Mouse (Mus musculus): Measurements from ENCODE around the gene Lrrc8b. TPM values are rescaled to one million over a fixed set of nuclear protein-coding genes. Genes with fewer than 3 reads are reported as not detected.

Gene Lrrc8b
- total and polyA plus RNA-seq, 3 experiments, result 7.4 to 14.0 TPM; not detected in 1

GRCm38 (mm10) chr5:105464671-105465070, 49.1 kb downstream of the Lrrc8b start:
- no peaks in the 10 kb centered on the region for H3K36me3 ChIP-seq (ENCODE audit: control insufficient read depth in 1 of 2, insufficient read depth in 2 of 2, low read length in 2 of 2)
- H3K4me3 ChIP-seq (ENCODE audit: control insufficient read depth in 1 of 2, insufficient read depth in 1 of 2, low read depth in 2 of 2, low read length in 2 of 2), result no peak overlapping the region
- no peak for DNase-seq (ENCODE audit: low read depth, low spot score)
- H3K9me3 ChIP-seq (replicated peaks; ENCODE audit: insufficient read depth, low read length), result no peaks in the 10 kb centered on the region
- no peaks in the 10 kb centered on the region for H3K27me3 ChIP-seq (ENCODE audit: control insufficient read depth in 1 of 2, insufficient read depth in 2 of 2, low read length in 2 of 2)
- no peak overlapping the region for H3K27ac ChIP-seq (ENCODE audit: control insufficient read depth, low read depth, low read length)
- no peak for TF ChIP-seq TAL1 (IDR thresholded peaks at IDR 0.05; ENCODE audit: low read length)
- TF ChIP-seq MYB (IDR thresholded peaks at IDR 0.05; ENCODE audit: low read depth, low read length), result no peak
- no peak for TF ChIP-seq UBTF (IDR thresholded peaks at IDR 0.05; ENCODE audit: borderline replicate concordance, insufficient read depth, low read depth, low read length)
- TF ChIP-seq TBP (IDR thresholded peaks at IDR 0.05; ENCODE audit: low read depth, low read length), result no peak
- TF ChIP-seq GABPA (IDR thresholded peaks at IDR 0.05; ENCODE audit: low read depth, low read length), result no peak
- no peak for TF ChIP-seq KAT2A (conservative IDR thresholded peaks at IDR 0.05; ENCODE audit: low read depth, low read length)
- TF ChIP-seq ZKSCAN1 (IDR thresholded peaks at IDR 0.05; ENCODE audit: low read depth, low read length), result no peak
- no peak for TF ChIP-seq E2F4 (IDR thresholded peaks at IDR 0.05; ENCODE audit: borderline replicate concordance, low read depth, low read length)
- no peaks in the 10 kb centered on the region for H3K79me2 ChIP-seq (ENCODE audit: control insufficient read depth, insufficient read depth, low read length, poor library complexity)
- no peaks in the 10 kb centered on the region for H3K4me1 ChIP-seq (ENCODE audit: control insufficient read depth in 1 of 2, insufficient read depth in 2 of 2, low read length in 2 of 2)
- no peak overlapping the region for H3K9ac ChIP-seq (ENCODE audit: control insufficient read depth, low read depth, low read length, poor library complexity, severe bottlenecking)

GRCm38 (mm10) chr5:105465550-105465949, 50.0 kb downstream of the Lrrc8b start:
- TF ChIP-seq MXI1 (IDR thresholded peaks at IDR 0.05; ENCODE audit: low read depth, low read length) (no peak), USF1 (IDR thresholded peaks at IDR 0.05; ENCODE audit: low read depth, low read length) (no peak), MEF2A (IDR thresholded peaks at IDR 0.05; ENCODE audit: extremely low read depth, insufficient replicate concordance, low read depth, low read length, poor library complexity, severe bottlenecking) (no peak)
- H3K36me3 ChIP-seq (ENCODE audit: control insufficient read depth in 1 of 2, insufficient read depth in 2 of 2, low read length in 2 of 2), result no peaks in the 10 kb centered on the region
- no peak for DNase-seq (ENCODE audit: low read depth, low spot score)

DNA sequence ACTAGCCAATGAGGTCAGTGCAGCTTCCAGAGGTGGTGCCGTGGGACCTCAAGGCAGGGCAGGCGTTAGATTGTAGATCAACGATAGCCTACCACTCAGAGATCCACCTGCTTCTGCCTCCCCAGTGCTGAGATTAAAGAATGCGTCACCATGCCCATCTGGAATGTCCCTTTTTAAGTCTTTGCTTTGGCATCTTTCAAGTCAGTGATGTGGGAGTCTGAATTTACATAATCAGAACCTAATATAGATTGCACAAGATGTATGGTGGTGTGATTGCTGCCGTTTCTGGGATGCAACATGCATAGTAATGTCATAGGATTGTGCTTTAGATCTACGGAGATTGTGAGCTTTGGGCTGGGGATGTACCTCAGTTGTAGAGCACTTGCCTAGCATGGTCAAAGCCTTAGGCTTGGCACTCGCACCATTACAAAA, 50.9 kb downstream of the Lrrc8b start:
- TF ChIP-seq POLR2AphosphoS2 (IDR thresholded peaks at IDR 0.05; ENCODE audit: low read length) (no peak), MYC (IDR thresholded peaks at IDR 0.05; ENCODE audit: low read depth, low read length) (no peak), MAX (IDR thresholded peaks at IDR 0.05; ENCODE audit: low read length) (no peak), TAL1 (IDR thresholded peaks at IDR 0.05; ENCODE audit: low read length) (no peak), ZNF384 (IDR thresholded peaks at IDR 0.05; ENCODE audit: low read depth, low read length) (no peak), NELFE (IDR thresholded peaks at IDR 0.05; ENCODE audit: low read depth, low read length) (no peak), POLR2AphosphoS5 (IDR thresholded peaks at IDR 0.05; ENCODE audit: borderline replicate concordance, low read depth, low read length) (no peak), KAT2A (conservative IDR thresholded peaks at IDR 0.05; ENCODE audit: low read depth, low read length) (no peak), GATA1 (IDR thresholded peaks at IDR 0.05; ENCODE audit: low read depth, low read length) (no peak), MAFK (IDR thresholded peaks at IDR 0.05; ENCODE audit: borderline replicate concordance, low read depth, low read length) (no peak)
- H3K79me2 ChIP-seq (ENCODE audit: control insufficient read depth, insufficient read depth, low read length, poor library complexity), result no peaks in the 10 kb centered on the region
- H3K36me3 ChIP-seq (ENCODE audit: control insufficient read depth in 1 of 2, insufficient read depth in 2 of 2, low read length in 2 of 2), result no peaks in the 10 kb centered on the region
- H3K27ac ChIP-seq (ENCODE audit: control insufficient read depth, low read depth, low read length), result no peak overlapping the region
- no peaks in the 10 kb centered on the region for H3K27me3 ChIP-seq (ENCODE audit: control insufficient read depth in 1 of 2, insufficient read depth in 2 of 2, low read length in 2 of 2)
- H3K4me3 ChIP-seq (ENCODE audit: control insufficient read depth in 1 of 2, insufficient read depth in 1 of 2, low read depth in 2 of 2, low read length in 2 of 2), result no peak overlapping the region
- H3K9me3 ChIP-seq (replicated peaks; ENCODE audit: insufficient read depth, low read length), result no peaks in the 10 kb centered on the region
- no peak overlapping the region for H3K9ac ChIP-seq (ENCODE audit: control insufficient read depth, low read depth, low read length, poor library complexity, severe bottlenecking)
- DNase-seq (ENCODE audit: low read depth, low spot score), result no peak
- H3K4me1 ChIP-seq (ENCODE audit: control insufficient read depth in 1 of 2, insufficient read depth in 2 of 2, low read length in 2 of 2), result no peaks in the 10 kb centered on the region

More at GRCm38 (mm10) chr5:105465550-105465949, 50.0 kb downstream of the Lrrc8b start:
- no peaks in the 10 kb centered on the region for H3K79me2 ChIP-seq (ENCODE audit: control insufficient read depth, insufficient read depth, low read length, poor library complexity)
- no peak overlapping the region for H3K27ac ChIP-seq (ENCODE audit: control insufficient read depth, low read depth, low read length)
- no peaks in the 10 kb centered on the region for H3K9me3 ChIP-seq (replicated peaks; ENCODE audit: insufficient read depth, low read length)
- H3K4me3 ChIP-seq (ENCODE audit: control insufficient read depth in 1 of 2, insufficient read depth in 1 of 2, low read depth in 2 of 2, low read length in 2 of 2), result no peak overlapping the region
- H3K9ac ChIP-seq (ENCODE audit: control insufficient read depth, low read depth, low read length, poor library complexity, severe bottlenecking), result no peak overlapping the region
- H3K27me3 ChIP-seq (ENCODE audit: control insufficient read depth in 1 of 2, insufficient read depth in 2 of 2, low read length in 2 of 2), result no peaks in the 10 kb centered on the region
- no peaks in the 10 kb centered on the region for H3K4me1 ChIP-seq (ENCODE audit: control insufficient read depth in 1 of 2, insufficient read depth in 2 of 2, low read length in 2 of 2)
